Mouse (Mus musculus) mature B cell (primary cell): ENCODE results near the gene Prpsap1.
"Not testable (repeated sequence)": the region's sequence is repeated elsewhere in the genome, so short reads cannot be mapped to it uniquely, and the experiment has no call there.

ENCODE experiments used
- in situ Hi-C: fragments of 300-500 bp; cut with MboI; formaldehyde crosslinking; loops from 2 replicates; pipeline ENCODE4 v1.14.3; 2019

The Prpsap1 gene

DNA sequence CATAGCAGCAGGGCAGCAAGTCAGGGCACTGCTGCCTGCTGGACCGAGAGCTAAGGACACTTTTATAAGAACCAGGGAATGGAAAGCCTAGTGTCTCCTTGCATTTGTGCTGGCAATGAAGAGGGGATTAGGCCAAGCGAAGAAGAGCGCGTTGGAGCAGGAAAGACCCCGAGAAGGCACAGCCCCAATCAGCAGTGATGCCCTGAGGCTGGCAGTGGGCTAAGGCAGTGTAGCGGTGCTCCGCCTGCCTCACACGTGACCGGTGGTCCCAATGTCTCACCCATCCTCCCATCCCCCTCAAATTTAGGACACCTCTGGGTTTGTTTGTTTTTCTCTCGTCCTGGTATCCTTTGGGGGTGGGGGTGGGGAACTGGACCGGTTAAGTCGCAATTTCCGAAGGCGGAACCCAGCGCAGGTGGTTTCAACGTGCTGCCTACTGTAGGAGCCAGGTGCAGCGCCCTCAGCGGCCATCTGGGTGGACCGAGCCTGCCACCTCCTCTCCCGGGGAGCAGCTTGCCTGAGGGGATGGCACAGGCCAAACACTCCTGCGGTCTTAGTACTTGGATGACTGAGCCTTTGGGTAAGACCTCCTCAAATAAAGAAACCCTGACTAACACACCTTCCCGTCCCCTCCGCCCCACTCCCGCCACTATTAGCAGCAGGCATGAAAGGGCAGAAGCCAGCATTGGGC lies 21.5 kb upstream of the Prpsap1 start:
- in situ Hi-C loops, result no loop called here

DNA sequence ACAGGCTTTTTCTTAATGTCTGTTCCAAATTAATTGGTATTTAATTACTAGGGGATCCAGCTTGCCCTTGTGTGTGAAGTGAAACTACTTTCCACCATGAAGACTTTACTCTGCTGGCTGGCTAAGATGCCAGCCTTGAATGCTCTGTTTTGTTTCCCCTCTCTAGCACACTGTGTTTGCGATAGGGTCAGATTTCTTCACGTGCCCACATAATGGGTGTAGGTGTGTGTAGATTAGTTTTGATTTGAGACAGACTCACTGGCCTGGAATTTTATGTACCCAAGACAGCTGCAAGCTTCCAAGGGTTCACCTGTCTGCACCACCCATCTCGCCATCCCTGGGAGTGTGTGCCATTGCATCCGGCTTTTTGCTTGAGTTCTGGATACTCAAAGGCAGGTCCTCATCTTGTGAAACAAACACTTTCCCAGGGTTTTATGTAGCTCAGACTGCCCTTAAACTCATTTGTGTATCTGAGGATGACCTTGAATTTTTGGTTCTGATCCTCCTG lies 19.6 kb upstream of the Prpsap1 start:
- in situ Hi-C loops, result no loop called here

DNA sequence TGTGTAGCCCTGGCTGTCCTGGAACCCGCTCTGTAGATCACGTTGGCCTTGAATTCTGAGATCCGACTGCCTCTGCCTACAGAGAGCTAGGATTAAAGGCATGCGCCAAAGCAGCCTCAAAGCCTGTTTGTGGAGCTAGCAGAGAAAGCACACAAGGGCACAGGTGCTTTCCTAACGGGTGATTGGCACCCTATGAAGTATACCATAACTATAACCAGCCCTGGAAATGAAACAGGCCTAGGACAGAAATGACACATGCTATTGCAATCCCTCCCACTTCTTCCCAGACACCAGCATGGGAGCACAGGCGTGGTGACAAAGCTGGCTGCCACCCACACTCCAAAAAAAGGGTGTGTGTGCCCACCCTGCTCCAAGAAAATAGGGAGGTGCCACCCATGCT lies 19.0 kb upstream of the Prpsap1 start:
- in situ Hi-C loops, result no loop called here

DNA sequence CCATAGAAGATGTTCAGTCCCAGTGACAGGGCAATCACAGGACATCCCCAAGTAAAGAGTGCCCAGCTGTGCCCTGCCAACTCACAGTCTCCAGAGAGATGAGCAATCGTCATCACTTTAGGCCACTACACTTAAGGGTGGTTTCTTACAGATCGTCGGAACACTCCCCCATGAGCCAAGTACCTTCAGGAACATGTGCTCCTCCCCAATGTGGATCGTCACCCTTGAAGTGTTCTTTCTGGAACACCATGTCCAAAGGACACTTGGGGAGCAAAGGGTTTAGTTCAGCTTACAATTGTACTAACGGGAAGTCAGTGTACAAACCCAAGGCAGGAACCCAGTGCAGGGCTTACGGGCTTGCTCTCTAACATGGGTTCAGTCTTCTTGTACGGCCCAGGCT lies 18.2 kb upstream of the Prpsap1 start:
- in situ Hi-C loops, result no loop called here

DNA sequence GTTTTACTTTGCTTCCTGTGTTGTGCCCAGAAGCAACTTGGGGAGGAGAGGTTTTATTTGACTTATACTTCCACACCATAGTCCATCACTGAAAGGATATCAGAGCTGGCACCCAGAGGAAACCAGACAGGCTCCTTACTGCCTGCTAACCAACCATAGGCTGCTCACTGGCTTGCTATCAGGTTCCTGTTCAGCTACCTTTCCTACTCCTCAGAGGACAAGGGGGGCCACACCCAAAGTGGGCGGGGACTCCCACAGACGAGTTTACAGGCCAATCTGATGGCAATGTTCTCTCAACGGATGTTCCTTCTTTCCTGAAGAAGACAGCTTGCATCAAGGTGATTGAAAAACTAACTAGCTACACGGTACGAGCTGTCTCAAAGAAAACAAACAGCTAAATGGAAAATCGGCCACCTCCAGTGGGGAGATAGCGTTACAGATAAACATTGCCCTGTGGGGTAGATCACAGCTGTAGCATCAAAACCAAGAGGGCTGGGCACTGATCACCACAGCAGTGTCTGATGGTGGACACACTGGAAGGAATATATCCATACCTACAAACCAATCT lies 17.4 kb upstream of the Prpsap1 start:
- in situ Hi-C loops, result no loop called here

DNA sequence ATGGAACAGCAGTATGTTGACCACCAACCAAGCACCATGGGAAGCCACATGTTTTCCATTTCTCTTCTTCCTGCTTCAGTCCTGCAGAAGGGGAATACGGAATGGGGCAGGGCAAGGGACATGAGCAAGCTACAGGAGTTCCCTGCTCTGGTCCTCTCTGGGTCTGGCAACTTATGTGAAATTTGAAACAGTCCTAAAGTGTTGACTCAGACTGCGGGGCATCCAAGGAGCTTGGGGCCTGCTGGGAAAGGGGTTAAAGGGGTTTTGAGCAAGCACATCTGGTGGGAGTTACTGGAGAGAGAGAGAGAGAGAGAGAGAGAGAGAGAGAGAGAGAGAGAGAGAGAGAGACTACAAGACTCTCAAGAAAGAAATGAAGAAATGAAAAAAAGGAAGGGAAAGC lies 14.7 kb upstream of the Prpsap1 start:
- in situ Hi-C loops, result no loop called here

DNA sequence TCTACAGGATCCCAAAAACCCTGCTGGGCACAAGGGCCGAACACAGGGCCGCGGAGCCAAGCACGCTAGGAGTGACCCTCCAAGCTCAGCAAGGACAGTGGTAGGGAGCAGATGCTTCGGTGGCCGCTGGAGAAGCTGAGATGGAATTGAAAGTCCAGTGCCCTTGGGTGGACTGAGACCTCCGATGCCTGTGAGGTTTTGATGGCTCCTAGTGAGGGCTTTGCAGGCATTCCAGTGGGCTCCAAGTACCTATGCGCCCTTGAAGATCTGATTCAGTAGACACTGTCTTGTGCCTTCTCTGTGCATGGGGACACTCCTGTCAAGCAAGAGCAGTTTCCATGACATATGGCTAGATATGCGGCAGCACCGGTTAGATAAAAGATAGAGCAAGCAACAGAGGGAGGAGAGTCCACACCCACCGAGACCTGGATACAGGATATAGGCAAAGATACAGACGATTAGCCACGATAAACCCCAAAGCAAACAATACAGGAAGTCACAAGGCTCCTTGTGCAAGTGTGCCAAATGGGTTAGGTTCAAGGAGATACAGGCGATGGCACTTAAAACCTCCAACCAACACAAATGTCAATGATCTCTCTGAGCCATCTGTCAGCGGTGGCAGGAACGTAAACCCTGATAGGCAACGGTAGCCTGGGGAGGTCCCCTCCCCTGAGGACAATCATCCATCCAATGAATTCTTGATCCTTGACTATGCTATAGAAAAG lies 12.3 kb upstream of the Prpsap1 start:
- in situ Hi-C loops, result no loop called here

DNA sequence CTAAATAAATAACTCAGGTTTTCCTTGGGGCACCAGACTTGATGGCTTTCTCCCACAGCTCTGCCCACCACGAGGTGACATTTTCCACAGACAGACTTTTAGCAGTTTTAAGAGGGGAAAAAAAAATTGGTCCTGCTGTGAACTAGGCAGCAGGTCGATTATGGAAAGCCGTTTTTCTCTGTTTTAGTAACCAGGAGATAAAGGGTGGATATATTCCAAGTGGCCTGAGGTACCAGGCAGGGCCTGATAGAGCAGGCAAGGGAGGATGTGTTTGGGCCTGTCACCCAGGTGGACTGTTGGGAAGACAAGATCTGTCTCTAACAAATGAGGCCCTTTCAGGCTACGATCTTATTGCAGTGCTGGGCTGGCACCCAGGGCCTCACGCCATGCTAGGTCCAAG lies 11.6 kb upstream of the Prpsap1 start:
- in situ Hi-C loops, result no loop called here

DNA sequence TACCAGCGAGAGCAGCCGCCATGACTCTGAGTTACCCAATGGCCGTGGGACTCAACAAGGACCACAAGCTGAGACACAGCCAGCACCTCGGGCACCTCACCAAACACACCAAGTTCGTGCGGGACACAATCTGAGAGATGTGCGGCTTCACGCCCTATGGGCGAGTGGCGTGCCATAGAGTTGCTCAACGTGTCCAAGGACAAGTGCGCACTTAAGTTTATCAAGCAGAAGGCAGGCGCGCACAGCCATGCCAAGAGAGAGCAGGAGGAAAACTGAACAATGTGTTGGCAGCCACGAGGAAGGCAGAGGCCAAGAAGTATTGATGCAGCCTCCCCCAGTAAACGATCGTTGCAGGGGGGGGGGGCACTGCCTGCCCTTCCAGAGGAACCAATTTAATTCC lies 10.5 kb upstream of the Prpsap1 start:
- in situ Hi-C loops, result no loop called here

DNA sequence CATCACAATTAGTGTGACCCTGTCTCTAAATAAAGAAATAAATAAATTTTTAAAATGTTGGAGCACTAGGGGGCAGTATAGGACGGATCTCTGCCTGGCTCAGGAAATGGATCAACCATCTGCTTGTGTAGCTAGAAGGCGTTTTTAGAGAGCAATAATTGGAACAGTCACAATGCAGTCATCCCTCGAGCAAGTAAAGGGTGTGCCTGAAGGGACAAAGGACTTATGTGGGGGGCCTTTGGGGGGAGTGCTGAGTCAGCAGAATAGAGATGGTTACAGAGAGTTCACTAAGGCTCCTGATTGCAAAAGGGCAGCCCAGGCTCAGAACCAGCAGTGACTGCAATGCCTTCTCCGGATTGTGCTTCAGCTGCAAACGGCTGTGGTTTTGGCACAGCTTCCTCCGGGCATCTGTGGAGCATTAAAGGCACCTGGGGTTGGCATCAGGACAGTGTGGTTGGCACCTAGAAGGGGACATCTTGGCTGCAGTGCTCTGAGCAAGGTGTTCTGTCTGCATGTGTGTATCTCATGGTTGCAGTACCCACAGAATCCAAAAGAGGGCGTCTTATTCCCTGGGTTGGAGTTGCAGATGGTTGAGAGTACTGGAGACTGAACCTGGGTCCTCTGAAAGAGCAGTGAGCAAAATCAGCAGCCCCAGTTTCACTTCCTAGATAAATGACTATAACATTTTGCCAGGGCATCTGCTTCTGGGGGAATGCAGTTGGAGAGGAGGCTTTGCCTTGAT lies 7.2 kb upstream of the Prpsap1 start:
- in situ Hi-C loops, result no loop called here

DNA sequence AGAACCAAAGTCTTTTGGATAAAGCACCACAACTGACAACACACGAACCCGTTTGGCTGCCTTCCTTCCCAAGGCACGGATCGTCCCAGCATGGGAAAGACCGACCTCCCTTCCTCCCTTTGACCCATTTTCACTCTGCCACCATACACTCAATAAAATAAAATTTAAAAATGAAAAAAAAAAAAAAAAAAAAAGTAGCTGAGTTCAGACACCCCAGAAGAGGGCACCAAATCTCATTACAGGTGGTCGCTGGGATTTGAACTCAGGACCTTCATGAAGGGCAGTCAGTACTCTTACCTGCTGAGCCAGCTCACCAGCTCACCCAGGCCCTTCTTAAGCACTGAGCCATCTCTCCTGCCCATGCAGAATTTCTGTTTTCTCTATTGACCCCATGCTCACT lies 5.0 kb upstream of the Prpsap1 start:
- in situ Hi-C loops, result no loop called here

DNA sequence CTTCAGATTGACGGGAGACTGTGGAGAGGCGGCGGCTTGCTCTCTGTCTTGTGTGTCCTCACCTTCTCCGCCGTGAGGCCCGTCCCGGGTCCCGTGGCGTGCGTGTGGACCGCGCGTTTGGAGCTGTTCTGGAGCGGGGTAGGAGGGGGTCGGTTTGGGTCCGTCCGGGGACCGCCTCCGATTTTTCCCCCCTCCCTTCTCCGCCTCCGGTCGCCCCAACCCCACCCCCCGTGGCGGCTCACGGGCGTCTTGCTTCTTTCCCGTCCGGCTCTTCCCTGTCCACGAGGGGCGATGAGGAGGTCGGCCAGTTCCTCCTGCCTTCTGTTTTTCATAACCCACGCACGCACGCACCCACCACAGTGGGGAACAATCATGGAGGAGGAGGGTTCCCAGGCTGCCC lies 4.6 kb upstream of the Prpsap1 start:
- in situ Hi-C loops, result no loop called here

DNA sequence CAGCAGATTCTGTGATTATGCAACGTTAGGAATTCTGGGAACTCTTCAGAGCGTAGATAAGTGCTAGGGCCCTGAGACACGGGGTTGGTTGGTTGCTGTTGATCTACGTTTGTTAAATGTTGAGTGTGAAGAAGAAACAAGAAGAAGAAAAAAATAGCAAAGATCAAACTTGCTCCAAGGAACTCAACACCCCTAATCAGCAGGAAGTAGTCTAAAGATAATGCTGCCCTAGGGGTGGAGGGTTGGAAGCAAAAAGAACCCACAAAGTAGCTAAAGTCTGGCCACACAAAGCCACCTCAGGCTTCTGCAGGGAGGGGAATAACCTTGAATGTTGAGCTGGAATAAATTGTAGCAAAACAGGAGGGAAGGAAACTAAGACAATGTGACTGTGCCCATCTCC lies 3.3 kb upstream of the Prpsap1 start:
- in situ Hi-C loops, result no loop called here

DNA sequence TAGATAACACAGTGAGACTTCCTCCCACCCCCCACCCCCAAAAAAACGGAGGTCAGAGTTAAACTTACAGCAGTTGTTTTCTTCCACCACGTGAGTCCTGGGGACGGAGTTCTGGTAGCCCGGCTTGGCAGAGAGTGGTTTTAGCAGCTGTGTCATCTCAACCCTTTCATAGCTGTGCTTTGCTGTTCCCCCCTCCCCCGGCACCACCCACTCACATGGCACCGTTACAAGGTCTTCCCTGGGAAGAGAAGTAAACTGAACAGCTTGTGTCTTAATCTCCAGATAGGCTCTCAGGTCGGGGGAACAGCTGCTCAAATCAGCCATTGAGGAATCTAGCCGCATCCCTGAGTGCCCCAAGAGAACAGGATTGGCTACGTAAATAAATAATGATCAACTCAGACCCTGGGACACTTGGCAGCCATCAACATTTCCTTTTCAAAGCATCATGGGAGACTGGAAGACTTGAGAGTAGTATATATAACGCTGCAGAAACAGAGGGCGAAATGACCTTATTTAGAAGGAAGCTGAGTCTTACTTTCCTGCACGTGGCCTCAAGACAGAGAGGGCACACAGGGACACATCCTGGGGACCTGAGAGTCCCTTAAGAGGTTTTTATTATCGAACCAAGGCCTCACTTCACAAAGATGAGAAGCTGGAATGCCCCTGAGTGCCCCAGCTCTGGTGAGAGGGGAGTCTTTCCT lies 622 bp upstream of the Prpsap1 start:
- in situ Hi-C loops, result no loop called here

DNA sequence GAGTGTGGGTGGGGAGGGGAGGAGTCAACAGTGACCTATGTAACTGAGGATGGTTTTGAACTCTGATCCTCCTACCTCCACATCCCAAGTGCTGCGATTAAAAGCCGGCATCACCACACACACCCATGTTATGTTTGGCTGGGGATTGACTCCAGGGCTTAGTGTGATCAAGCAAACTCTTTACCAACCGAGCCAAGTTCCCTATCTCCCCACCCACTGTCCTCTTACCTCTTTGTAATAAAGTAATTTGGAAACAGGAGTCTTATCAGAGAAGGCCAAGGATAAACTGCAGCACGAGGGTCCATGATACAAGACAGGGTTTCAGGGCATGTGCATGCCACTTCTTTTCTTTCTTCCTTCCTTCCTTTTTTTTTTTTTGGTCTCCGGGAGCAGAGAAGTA lies 811 bp downstream of the Prpsap1 start:
- in situ Hi-C loops, result no loop called here

DNA sequence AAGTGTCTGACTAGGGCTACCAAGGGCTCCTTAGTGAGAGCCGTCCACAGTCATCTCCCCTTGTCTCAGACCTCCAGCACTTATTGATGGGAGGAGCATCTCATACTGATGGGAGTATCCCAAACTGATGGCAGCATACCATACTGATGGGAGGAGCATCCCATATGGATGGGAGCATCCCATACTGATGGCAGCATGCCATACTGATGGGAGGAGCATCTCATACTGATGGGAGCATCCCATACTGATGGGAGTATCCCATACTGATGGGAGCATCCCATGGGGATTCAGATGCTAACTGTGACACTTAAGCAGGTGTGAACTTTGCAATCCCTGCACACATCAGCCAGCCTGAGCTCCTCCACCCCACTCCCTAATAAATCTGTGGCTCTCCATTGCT lies 1.5 kb downstream of the Prpsap1 start:
- in situ Hi-C loops, result not testable (repeated sequence)

DNA sequence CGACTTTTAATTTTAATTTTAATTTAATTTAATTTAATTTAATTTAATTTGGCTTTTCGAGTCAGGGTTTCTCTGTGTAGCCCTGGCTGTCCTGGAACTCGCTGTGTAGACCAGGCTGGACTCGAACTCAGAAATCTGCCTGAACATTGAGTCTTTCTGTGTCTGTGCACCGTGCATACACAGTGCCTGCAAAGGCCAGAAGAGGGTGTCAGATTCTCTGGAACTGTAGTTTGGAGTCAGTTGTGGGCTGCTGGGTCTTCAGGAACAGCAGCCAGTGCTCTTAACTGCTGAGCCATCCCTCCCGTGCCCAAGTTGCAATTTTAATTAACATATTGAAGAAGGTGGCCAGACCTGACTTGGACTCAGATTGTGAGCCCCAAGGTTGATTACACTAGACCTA lies 2.7 kb downstream of the Prpsap1 start:
- in situ Hi-C loops, result no loop called here

DNA sequence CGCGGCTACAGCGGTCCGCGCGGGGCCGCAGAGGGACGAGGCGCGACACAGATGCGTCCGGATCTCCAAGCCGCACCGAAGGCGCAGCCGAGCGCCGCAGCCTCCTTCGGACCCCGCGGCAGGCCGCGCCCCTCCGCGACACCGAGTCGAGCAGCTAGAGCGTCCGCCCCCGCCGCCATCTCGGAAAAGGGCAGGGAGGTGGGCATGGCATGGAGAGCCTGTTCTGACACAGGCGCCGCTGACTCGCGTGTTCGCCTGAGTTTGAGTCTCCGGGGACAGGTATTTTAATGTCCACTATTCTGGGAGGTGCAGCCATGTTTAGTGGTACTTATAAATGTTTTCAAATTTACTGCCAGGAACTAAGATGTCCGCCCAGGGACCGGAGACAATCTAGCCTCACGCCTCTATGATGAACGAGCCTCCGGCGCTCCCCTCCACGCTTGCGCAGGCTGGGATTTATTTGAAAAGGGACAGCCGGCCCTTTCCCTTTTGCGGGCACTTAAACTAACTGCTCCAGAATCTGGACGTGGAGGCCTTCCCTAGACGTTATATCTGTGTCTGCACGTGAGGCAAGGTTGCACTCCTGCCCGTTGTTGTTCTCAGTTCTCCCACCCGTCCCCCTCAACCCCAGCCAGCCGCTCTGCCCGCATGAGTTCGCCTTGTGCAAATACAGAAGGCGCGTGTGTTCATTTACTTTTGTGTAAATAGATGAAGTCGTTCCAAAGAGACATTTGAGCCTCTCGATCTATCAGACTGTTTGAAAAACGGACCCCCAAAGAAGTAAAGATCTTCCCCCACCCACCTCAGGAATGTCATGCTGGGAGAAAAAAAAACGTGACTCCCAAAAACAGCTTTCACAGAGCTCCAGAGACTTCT lies 3.5 kb downstream of the Prpsap1 start:
- in situ Hi-C loops, result no loop called here

DNA sequence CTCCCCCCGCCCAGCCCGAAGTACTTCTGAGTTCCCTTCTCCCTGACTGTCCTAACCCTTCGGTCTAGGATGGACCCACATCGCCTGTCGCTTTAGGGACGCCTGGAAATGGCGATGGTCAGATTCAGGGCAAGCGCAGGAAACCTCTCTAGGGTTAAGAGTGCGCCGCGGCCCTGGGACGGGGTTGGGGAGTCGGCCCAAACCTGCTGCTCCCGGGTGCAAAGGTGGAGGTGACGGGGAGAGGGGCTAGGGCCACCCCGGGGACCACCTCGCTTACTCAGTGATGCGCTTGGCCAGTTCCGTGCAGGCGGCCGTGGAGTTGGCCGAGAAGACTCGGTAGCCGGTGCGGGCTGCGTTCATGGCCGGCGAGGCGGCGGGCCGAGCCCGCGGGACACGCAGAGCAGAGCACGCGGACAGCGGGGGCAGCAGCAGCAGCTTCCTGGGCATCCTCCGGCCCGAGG lies 4.2 kb downstream of the Prpsap1 start:
- in situ Hi-C loops, result no loop called here

DNA sequence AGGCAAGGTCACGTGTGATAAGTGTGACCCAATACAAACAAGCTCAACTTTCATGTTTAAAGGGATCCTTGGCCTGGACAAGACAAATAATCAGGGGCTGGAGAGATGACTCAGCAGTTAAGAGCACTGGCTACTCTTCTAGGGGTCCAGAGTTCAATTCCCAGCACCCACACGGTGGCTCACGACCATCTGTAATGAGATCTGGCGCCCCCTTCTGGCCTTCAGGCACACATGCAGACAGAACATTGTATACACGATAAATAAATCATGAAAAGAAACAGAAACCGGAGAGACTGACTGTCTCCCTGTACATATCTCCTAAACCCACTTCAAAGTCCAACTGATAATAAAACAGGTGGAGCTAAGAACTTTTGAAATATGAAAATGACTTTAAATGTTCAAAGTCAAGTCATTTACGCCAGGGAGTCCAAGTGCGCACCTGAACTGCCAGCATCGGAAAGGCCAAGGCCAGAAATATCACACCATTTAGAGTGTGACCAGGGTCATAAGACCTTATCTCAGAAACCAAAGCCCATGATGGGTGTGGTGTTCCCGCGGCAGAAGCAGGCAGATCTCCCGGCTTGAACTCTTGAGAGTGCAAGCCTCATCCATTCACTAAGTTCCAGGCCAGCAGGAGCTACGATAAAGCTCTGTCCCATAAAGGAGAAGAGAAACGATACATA lies 5.2 kb downstream of the Prpsap1 start:
- in situ Hi-C loops, result no loop called here
